Mouse (Mus musculus): Measurements from ENCODE around the gene Rbck1. TPM values are rescaled to one million over a fixed set of nuclear protein-coding genes. Genes with fewer than 3 reads are reported as not detected.
A peak's percentile ranks its signal among the peaks of the same experiment; 100 is the strongest.
"Not testable (repeated sequence)": the region's sequence is repeated elsewhere in the genome, so short reads cannot be mapped to it uniquely, and the experiment has no call there.

The Rbck1 gene
- total RNA-seq, 4 experiments from 2014 or later = 108 to 121 (median 111) TPM

GRCm38 (mm10) chr2:152303781-152304180 lies 28.7 kb downstream of the Rbck1 start:
- DNase-seq (ENCODE audit: low spot score in 2 of 2) = no peak

- no peak for DNase-seq (ENCODE audit: low spot score in 2 of 2)
These were observed 29.6 kb downstream of the Rbck1 start for GRCm38 (mm10) chr2:152302862-152303261.

GRCm38 (mm10) chr2:152294541-152294940 lies 37.9 kb downstream of the Rbck1 start:
- DNase-seq (ENCODE audit: low spot score in 2 of 2) = no peak

GRCm38 (mm10) chr2:152293727-152294475 lies 38.6 kb downstream of the Rbck1 start, which contains the start of gene Tbc1d20:
TSS of gene Tbc1d20 (plus strand) at chr2:152293828.
- DNase-seq (ENCODE audit: low spot score in 2 of 2) = peak; percentile 78 to 86

- no peak for DNase-seq (ENCODE audit: low spot score in 2 of 2)
These were observed 39.2 kb downstream of the Rbck1 start for GRCm38 (mm10) chr2:152293179-152293726.

GRCm38 (mm10) chr2:152292475-152292874 lies 40.0 kb downstream of the Rbck1 start:
- no peak for DNase-seq (ENCODE audit: low spot score in 2 of 2)

GRCm38 (mm10) chr2:152289623-152290022 lies 42.8 kb downstream of the Rbck1 start:
- not testable (repeated sequence) for DNase-seq (ENCODE audit: low spot score in 2 of 2)

- DNase-seq (ENCODE audit: low spot score in 2 of 2) = no peak
These were observed 44.4 kb downstream of the Rbck1 start for GRCm38 (mm10) chr2:152288046-152288445.

GRCm38 (mm10) chr2:152287560-152287959 lies 44.9 kb downstream of the Rbck1 start:
- DNase-seq (ENCODE audit: low spot score in 2 of 2) = no peak

GRCm38 (mm10) chr2:152281407-152281806 lies 51.0 kb downstream of the Rbck1 start:
- DNase-seq (ENCODE audit: low spot score in 2 of 2) = no peak

GRCm38 (mm10) chr2:152273639-152274038 lies 58.8 kb downstream of the Rbck1 start:
- no peak for DNase-seq (ENCODE audit: low spot score in 2 of 2)

Other genes with a start within 250 kb of the Rbck1 start
- gene Srxn1, start 227.1 kb downstream of the Rbck1 start, total RNA-seq (2022) = 10 to 100 TPM; 65.7 to 77.7 (median 72.6) TPM
- gene Tcf15, start 189.1 kb downstream of the Rbck1 start, total RNA-seq (2022) = 1 to 10 TPM; 2.0 to 3.9 (median 2.7) TPM
- gene Csnk2a1, start 105.8 kb downstream of the Rbck1 start, total RNA-seq (2022) = 10 to 100 TPM; 88.7 to 96.2 (median 93.5) TPM
- gene Tbc1d20, start 38.8 kb downstream of the Rbck1 start, total RNA-seq (2022) = 10 to 100 TPM; 48.3 to 55.9 (median 50.5) TPM
- 1 to 10 TPM; 1.2 to 2.4 (median 1.4) TPM for gene Trib3, start 11.4 kb upstream of the Rbck1 start, total RNA-seq (2022)
- gene Nrsn2, start 44.0 kb upstream of the Rbck1 start, total RNA-seq (2022) = 100 to 1,000 TPM in 2 of 4 experiments, 10 to 100 TPM in 2; 90.3 to 104 (median 96.4) TPM
- gene Sox12, start 65.4 kb upstream of the Rbck1 start, total RNA-seq (2022) = 10 to 100 TPM; 13.7 to 17.3 (median 16.5) TPM
- gene Zcchc3, start 82.4 kb upstream of the Rbck1 start, total RNA-seq (2022) = 10 to 100 TPM in 2 of 4 experiments, 1 to 10 TPM in 2; 9.1 to 10.4 (median 9.9) TPM
- 1 to 10 TPM; 2.5 to 3.9 (median 3.0) TPM for gene 6820408C15Rik, start 82.9 kb upstream of the Rbck1 start, total RNA-seq (2022)
- gene Defb23, start 132.0 kb upstream of the Rbck1 start, total RNA-seq (2022) = not detected
- under 1 TPM in 1 of 4 experiments, not detected in 3; 0.73 TPM for gene Defb20, start 144.4 kb upstream of the Rbck1 start, total RNA-seq (2022)
- gene Defb22, start 157.5 kb upstream of the Rbck1 start, total RNA-seq (2022) = not detected
- gene Defb26, start 179.0 kb upstream of the Rbck1 start, total RNA-seq (2022) = not detected
- gene Defb28, start 185.6 kb upstream of the Rbck1 start, total RNA-seq (2022) = not detected
- gene Defb29, start 207.4 kb upstream of the Rbck1 start, total RNA-seq (2022) = not detected
- gene Gm17416, start 236.7 kb upstream of the Rbck1 start, total RNA-seq (2022) = not detected
- not detected for gene Defb21, start 240.1 kb upstream of the Rbck1 start, total RNA-seq (2022)
- not detected for gene Defb19, start 247.7 kb upstream of the Rbck1 start, total RNA-seq (2022)

Measured in layer of hippocampus, adult 8-10 months (tissue).